Mouse (Mus musculus): Measurements from ENCODE around the gene Prkd3. TPM values are rescaled to one million over a fixed set of nuclear protein-coding genes. Genes with fewer than 3 reads are reported as not detected.

Prkd3 gene
- polyA plus RNA-seq, 1 experiment from 2014 or later, result 10.3 TPM

- Histone ChIP-seq H3K9ac (ENCODE audit: low read depth, low read length) (no peak overlapping the region), H3K27ac (ENCODE audit: low read length) (no peak overlapping the region), H3K4me3 (ENCODE audit: low read depth, low read length) (no peak overlapping the region), H3K27me3 (ENCODE audit: control insufficient read depth, insufficient read depth, low read depth, low read length) (no peaks in the 10 kb centered on the region), H3K4me1 (ENCODE audit: control insufficient read depth, insufficient read depth, low read length) (no peaks in the 10 kb centered on the region), H3K36me3 (ENCODE audit: control insufficient read depth, insufficient read depth, low read length) (no peaks in the 10 kb centered on the region), H3K9me3 (replicated peaks; ENCODE audit: control insufficient read depth, low read length, poor library complexity, severe bottlenecking) (no peaks in the 10 kb centered on the region), H3K4me2 (ENCODE audit: low read length) (no peak overlapping the region)
- 82% methylated on average over 9 of the region's 9 CpGs for WGBS
- ATAC-seq, result no peak
Observed at GRCm38 (mm10) chr17:78994931-78995820, 25.4 kb downstream of the Prkd3 start.

- Histone ChIP-seq H3K4me3 (ENCODE audit: low read depth, low read length) (no peak overlapping the region), H3K4me2 (ENCODE audit: low read length) (no peak overlapping the region), H3K36me3 (ENCODE audit: control insufficient read depth, insufficient read depth, low read length) (no peaks in the 10 kb centered on the region), H3K9me3 (replicated peaks; ENCODE audit: control insufficient read depth, low read length, poor library complexity, severe bottlenecking) (no peaks in the 10 kb centered on the region), H3K27me3 (ENCODE audit: control insufficient read depth, insufficient read depth, low read depth, low read length) (no peaks in the 10 kb centered on the region), H3K9ac (ENCODE audit: low read depth, low read length) (no peak overlapping the region), H3K4me1 (ENCODE audit: control insufficient read depth, insufficient read depth, low read length) (no peaks in the 10 kb centered on the region), H3K27ac (ENCODE audit: low read length) (no peak overlapping the region)
- 88% methylated on average over 8 of the region's 8 CpGs for WGBS
- ATAC-seq, result no peak
Observed at GRCm38 (mm10) chr17:78994382-78994781, 26.2 kb downstream of the Prkd3 start.

- no peak for ATAC-seq
- 45% methylated on average over 2 of the region's 2 CpGs for WGBS
- H3K4me1 ChIP-seq (ENCODE audit: control insufficient read depth, insufficient read depth, low read length), result no peaks in the 10 kb centered on the region
- no peak overlapping the region for H3K4me3 ChIP-seq (ENCODE audit: low read depth, low read length)
- H3K9ac ChIP-seq (ENCODE audit: low read depth, low read length), result no peak overlapping the region
- no peaks in the 10 kb centered on the region for H3K9me3 ChIP-seq (replicated peaks; ENCODE audit: control insufficient read depth, low read length, poor library complexity, severe bottlenecking)
- H3K27ac ChIP-seq (ENCODE audit: low read length), result no peak overlapping the region
- H3K36me3 ChIP-seq (ENCODE audit: control insufficient read depth, insufficient read depth, low read length), result no peaks in the 10 kb centered on the region
- H3K27me3 ChIP-seq (ENCODE audit: control insufficient read depth, insufficient read depth, low read depth, low read length), result no peaks in the 10 kb centered on the region
- H3K4me2 ChIP-seq (ENCODE audit: low read length), result no peak overlapping the region
Observed at GRCm38 (mm10) chr17:78993670-78994069, 26.9 kb downstream of the Prkd3 start.

GRCm38 (mm10) chr17:78992303-78993027 is 28.2 kb downstream of the Prkd3 start:
- 85% methylated on average over 9 of the region's 9 CpGs for WGBS
- Histone ChIP-seq H3K36me3 (ENCODE audit: control insufficient read depth, insufficient read depth, low read length) (no peaks in the 10 kb centered on the region), H3K27me3 (ENCODE audit: control insufficient read depth, insufficient read depth, low read depth, low read length) (no peaks in the 10 kb centered on the region), H3K9ac (ENCODE audit: low read depth, low read length) (no peak overlapping the region), H3K4me3 (ENCODE audit: low read depth, low read length) (no peak overlapping the region), H3K4me2 (ENCODE audit: low read length) (no peak overlapping the region), H3K27ac (ENCODE audit: low read length) (no peak overlapping the region), H3K4me1 (ENCODE audit: control insufficient read depth, insufficient read depth, low read length) (no peaks in the 10 kb centered on the region), H3K9me3 (replicated peaks; ENCODE audit: control insufficient read depth, low read length, poor library complexity, severe bottlenecking) (no peaks in the 10 kb centered on the region)
- ATAC-seq, result no peak

- no peaks in the 10 kb centered on the region for H3K9me3 ChIP-seq (replicated peaks; ENCODE audit: control insufficient read depth, low read length, poor library complexity, severe bottlenecking)
- no peak overlapping the region for H3K4me2 ChIP-seq (ENCODE audit: low read length)
- no peaks in the 10 kb centered on the region for H3K36me3 ChIP-seq (ENCODE audit: control insufficient read depth, insufficient read depth, low read length)
- H3K27ac ChIP-seq (ENCODE audit: low read length), result no peak overlapping the region
- H3K4me1 ChIP-seq (ENCODE audit: control insufficient read depth, insufficient read depth, low read length), result no peaks in the 10 kb centered on the region
- H3K9ac ChIP-seq (ENCODE audit: low read depth, low read length), result no peak overlapping the region
- H3K27me3 ChIP-seq (ENCODE audit: control insufficient read depth, insufficient read depth, low read depth, low read length), result no peaks in the 10 kb centered on the region
- WGBS, result 94% methylated on average over 2 of the region's 2 CpGs
- H3K4me3 ChIP-seq (ENCODE audit: low read depth, low read length), result no peak overlapping the region
- ATAC-seq, result no peak
Observed at GRCm38 (mm10) chr17:78991549-78991948, 29.1 kb downstream of the Prkd3 start.

GRCm38 (mm10) chr17:78989015-78989414 is 31.6 kb downstream of the Prkd3 start:
- H3K4me3 ChIP-seq (ENCODE audit: low read depth, low read length), result no peak overlapping the region

GRCm38 (mm10) chr17:78983736-78984135 is 36.9 kb downstream of the Prkd3 start:
- H3K27me3 ChIP-seq (ENCODE audit: control insufficient read depth, insufficient read depth, low read depth, low read length), result no peaks in the 10 kb centered on the region
- H3K4me1 ChIP-seq (ENCODE audit: control insufficient read depth, insufficient read depth, low read length), result no peaks in the 10 kb centered on the region
- 93% methylated on average over 3 of the region's 3 CpGs for WGBS
- H3K4me2 ChIP-seq (ENCODE audit: low read length), result no peak overlapping the region
- no peak overlapping the region for H3K4me3 ChIP-seq (ENCODE audit: low read depth, low read length)
- no peak for ATAC-seq
- H3K9me3 ChIP-seq (replicated peaks; ENCODE audit: control insufficient read depth, low read length, poor library complexity, severe bottlenecking), result no peaks in the 10 kb centered on the region
- no peak overlapping the region for H3K27ac ChIP-seq (ENCODE audit: low read length)
- no peak overlapping the region for H3K9ac ChIP-seq (ENCODE audit: low read depth, low read length)
- H3K36me3 ChIP-seq (ENCODE audit: control insufficient read depth, insufficient read depth, low read length), result no peaks in the 10 kb centered on the region

More at GRCm38 (mm10) chr17:78989015-78989414, 31.6 kb downstream of the Prkd3 start:
- Histone ChIP-seq H3K4me2 (ENCODE audit: low read length) (no peak overlapping the region), H3K36me3 (ENCODE audit: control insufficient read depth, insufficient read depth, low read length) (no peaks in the 10 kb centered on the region), H3K9me3 (replicated peaks; ENCODE audit: control insufficient read depth, low read length, poor library complexity, severe bottlenecking) (no peaks in the 10 kb centered on the region), H3K4me1 (ENCODE audit: control insufficient read depth, insufficient read depth, low read length) (no peaks in the 10 kb centered on the region), H3K27me3 (ENCODE audit: control insufficient read depth, insufficient read depth, low read depth, low read length) (no peaks in the 10 kb centered on the region), H3K9ac (ENCODE audit: low read depth, low read length) (no peak overlapping the region), H3K27ac (ENCODE audit: low read length) (no peak overlapping the region)
- ATAC-seq, result no peak
- WGBS, result 83% methylated on average over 8 of the region's 8 CpGs

- H3K36me3 ChIP-seq (ENCODE audit: control insufficient read depth, insufficient read depth, low read length), result no peaks in the 10 kb centered on the region
- ATAC-seq, result no peak
- H3K4me2 ChIP-seq (ENCODE audit: low read length), result no peak overlapping the region
- H3K9me3 ChIP-seq (replicated peaks; ENCODE audit: control insufficient read depth, low read length, poor library complexity, severe bottlenecking), result no peaks in the 10 kb centered on the region
- no peak overlapping the region for H3K4me3 ChIP-seq (ENCODE audit: low read depth, low read length)
- no peak overlapping the region for H3K9ac ChIP-seq (ENCODE audit: low read depth, low read length)
- no peak overlapping the region for H3K27ac ChIP-seq (ENCODE audit: low read length)
- H3K4me1 ChIP-seq (ENCODE audit: control insufficient read depth, insufficient read depth, low read length), result no peaks in the 10 kb centered on the region
- WGBS, result 93% methylated on average over 8 of the region's 8 CpGs
- no peaks in the 10 kb centered on the region for H3K27me3 ChIP-seq (ENCODE audit: control insufficient read depth, insufficient read depth, low read depth, low read length)
Observed at GRCm38 (mm10) chr17:78983166-78983565, 37.5 kb downstream of the Prkd3 start.

GRCm38 (mm10) chr17:78968500-78968899 is 52.1 kb downstream of the Prkd3 start:
- no peak overlapping the region for H3K27ac ChIP-seq (ENCODE audit: low read length)
- H3K27me3 ChIP-seq (ENCODE audit: control insufficient read depth, insufficient read depth, low read depth, low read length), result no peaks in the 10 kb centered on the region
- no peak overlapping the region for H3K9ac ChIP-seq (ENCODE audit: low read depth, low read length)
- no peak for ATAC-seq
- 91% methylated on average over 3 of the region's 3 CpGs for WGBS
- no peaks in the 10 kb centered on the region for H3K9me3 ChIP-seq (replicated peaks; ENCODE audit: control insufficient read depth, low read length, poor library complexity, severe bottlenecking)
- H3K4me3 ChIP-seq (ENCODE audit: low read depth, low read length), result no peak overlapping the region
- H3K36me3 ChIP-seq (ENCODE audit: control insufficient read depth, insufficient read depth, low read length), result no peaks in the 10 kb centered on the region
- H3K4me1 ChIP-seq (ENCODE audit: control insufficient read depth, insufficient read depth, low read length), result no peaks in the 10 kb centered on the region
- no peak overlapping the region for H3K4me2 ChIP-seq (ENCODE audit: low read length)
